Mouse (Mus musculus) lung, postnatal 0 days (tissue): ENCODE data around the gene Notch4.
A peak's percentile ranks its signal among the peaks of the same experiment; 100 is the strongest.

ENCODE experiments used
- CTCF ChIP-seq: IDR thresholded peaks from 2 replicates; pipeline ENCODE4 v1.5.1; 2016; ENCODE audit warnings: antibody characterized with exemption, mild to moderate bottlenecking
- EP300 ChIP-seq: IDR thresholded peaks from 2 replicates; pipeline ENCODE4 v1.6.1; 2016; ENCODE audit warnings: antibody characterized with exemption, mild to moderate bottlenecking, control low read depth

DNA sequence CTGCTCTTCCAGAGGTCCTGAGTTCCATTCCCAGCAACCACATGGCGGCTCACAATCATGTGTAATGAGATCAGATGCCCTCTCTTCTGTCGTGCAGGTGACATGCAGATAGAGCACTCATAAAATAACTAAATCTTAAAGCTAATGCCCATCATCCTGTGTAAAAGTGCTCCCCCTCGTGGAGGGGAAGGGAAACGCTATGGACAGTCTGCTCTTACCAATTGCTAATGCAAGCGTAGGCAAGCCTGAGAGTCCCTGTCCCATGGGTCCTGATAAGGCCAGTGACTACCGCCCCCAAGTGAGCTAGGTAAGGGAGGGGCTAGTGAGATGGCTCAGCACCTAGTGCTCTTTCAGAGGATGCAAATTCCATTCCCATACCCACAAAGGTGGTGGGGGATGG lies 54.9 kb downstream of the Notch4 start:
- TF ChIP-seq CTCF (peak; percentile 91), EP300 (no peak)
